Mouse (Mus musculus) stomach, embryonic 16.5 days (tissue): ENCODE data around the gene Tradd. TPM values are rescaled to one million over a fixed set of nuclear protein-coding genes. Genes with fewer than 3 reads are reported as not detected.
"Not testable (repeated sequence)": the region's sequence is repeated elsewhere in the genome, so short reads cannot be mapped to it uniquely, and the experiment has no call there.

ENCODE experiments used
- ATAC-seq: fragments of 200-750 bp; cut with Nextera tagmentation; 2 replicates; pipeline ENCODE4 v1.8.0; 2017; ENCODE audit warnings: moderate number of reproducible peaks, moderate TSS enrichment; ENCODE audit not compliant: insufficient read depth, low FRiP score
- H3K27ac ChIP-seq: fragments of 300-500 bp; sonication (generic); 2 replicates; pipeline ENCODE4 v1.5.1; 2014; ENCODE audit warnings: low read length
- H3K27me3 ChIP-seq: fragments of 300-500 bp; sonication (generic); 2 replicates; pipeline ENCODE4 v1.6.1; 2014; ENCODE audit warnings: low read length, control low read depth, mixed read lengths; ENCODE audit not compliant: control insufficient read depth, insufficient read depth
- H3K36me3 ChIP-seq: fragments of 300-500 bp; sonication (generic); 2 replicates; pipeline ENCODE4 v1.6.1; 2014; ENCODE audit warnings: low read length; ENCODE audit not compliant: control insufficient read depth, insufficient read depth
- H3K4me1 ChIP-seq: fragments of 300-500 bp; sonication (generic); 2 replicates; pipeline ENCODE4 v1.6.1; 2014; ENCODE audit warnings: low read length, control low read depth, mixed read lengths; ENCODE audit not compliant: control insufficient read depth, insufficient read depth
- H3K4me2 ChIP-seq: fragments of 300-500 bp; sonication (generic); 2 replicates; pipeline ENCODE4 v1.6.1; 2014; ENCODE audit warnings: low read depth, low read length, mixed read lengths
- H3K4me3 ChIP-seq: fragments of 300-500 bp; sonication (generic); replicated peaks from 2 replicates; pipeline ENCODE4 v1.5.1; 2014; ENCODE audit warnings: mild to moderate bottlenecking, low read length
- H3K9ac ChIP-seq: fragments of 300-500 bp; sonication (generic); 2 replicates; pipeline ENCODE4 v1.6.1; 2014; ENCODE audit warnings: low read length
- H3K9me3 ChIP-seq: fragments of 300-500 bp; sonication (generic); replicated peaks from 2 replicates; pipeline ENCODE4 v1.6.1; 2016; ENCODE audit warnings: low read length, control low read depth; ENCODE audit not compliant: control insufficient read depth
- whole genome bisulfite sequencing: fragments of 180-500 bp; shearing (Covaris S2); extraction: QIAGEN DNeasy Blood & Tissue Kit; methylation state at CpG from one replicate; pipeline ENCODE4 v1.1.7; 2014; 5-methylcytosine and 5-hydroxymethylcytosine counted together
- polyA plus RNA-seq: library from polyadenylated mRNA; unstranded; fragments of >200 nt; fragmentation: Nextera tagmentation; extraction: Ambion mirVana; gene quantifications from 2 replicates; pipeline ENCODE4 v1.2.1, GENCODE M21; 2015

Gene Tradd
- polyA plus RNA-seq, 1 experiment from 2014 or later = 32.9 TPM

GRCm38 (mm10) chr8:105295895-105296573, 31.6 kb upstream of the Tradd start, which contains the start of gene Exoc3l:
Exoc3l (minus strand) TSS chr8:105296101.
- Histone ChIP-seq H3K27ac (peak within 1 kb of the TSS; percentile 50; the same call in 1 of the 2 replicates), H3K4me3 (peak within 1 kb of the TSS; percentile 99), H3K36me3 (peaks cover 5% of the 10 kb centered on the region), H3K4me2 (peak within 1 kb of the TSS; percentile 85), H3K27me3 (no peaks in the 10 kb centered on the region), H3K9ac (peak within 1 kb of the TSS; percentile 97; the same call in 1 of the 2 replicates), H3K9me3 (no peaks in the 10 kb centered on the region), H3K4me1 (peaks cover 16% of the 10 kb centered on the region)
- 56% methylated on average over 11 of the region's 11 CpGs for WGBS
- no peak for ATAC-seq

GRCm38 (mm10) chr8:105295256-105295655, 30.8 kb upstream of the Tradd start:
- Histone ChIP-seq H3K4me2 (peak overlapping the region; percentile 14; the same call in 1 of the 2 replicates), H3K4me1 (peaks cover 22% of the 10 kb centered on the region), H3K9ac (no peak overlapping the region), H3K27me3 (peaks cover 5% of the 10 kb centered on the region; the same call in 1 of the 2 replicates), H3K9me3 (no peaks in the 10 kb centered on the region), H3K4me3 (peak overlapping the region; percentile 5; the same call in 1 of the 2 replicates), H3K36me3 (no peaks in the 10 kb centered on the region), H3K27ac (no peak overlapping the region)
- 68% methylated on average over 11 of the region's 11 CpGs for WGBS
- ATAC-seq = no peak

DNA sequence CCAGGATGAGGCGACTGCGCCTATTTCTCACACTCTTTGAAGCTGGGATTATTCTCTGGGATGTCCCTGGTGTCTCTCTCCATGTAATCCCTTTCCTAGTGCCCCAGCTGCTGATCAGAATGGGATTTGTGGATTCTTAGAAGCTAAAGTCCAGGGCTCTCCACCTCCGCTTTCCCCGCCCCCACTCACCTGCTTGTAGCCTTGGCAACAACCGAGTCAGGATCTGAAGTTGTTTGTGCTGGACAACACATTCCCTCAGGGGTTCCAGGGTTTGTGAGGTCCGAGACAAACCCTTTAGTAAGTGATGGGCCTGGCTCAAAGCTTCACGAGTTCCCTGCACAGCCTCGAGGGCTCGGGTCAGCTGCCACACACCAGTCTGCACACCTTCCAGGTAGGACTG, 30.4 kb upstream of the Tradd start:
- Histone ChIP-seq H3K27me3 (peaks cover 6% of the 10 kb centered on the region; the same call in 1 of the 2 replicates), H3K4me3 (no peak overlapping the region), H3K27ac (no peak overlapping the region), H3K9me3 (no peaks in the 10 kb centered on the region), H3K4me2 (no peak overlapping the region), H3K9ac (no peak overlapping the region; the same call in 1 of the 2 replicates), H3K4me1 (peaks cover 27% of the 10 kb centered on the region), H3K36me3 (no peaks in the 10 kb centered on the region)
- WGBS = 60% methylated on average over 9 of the region's 9 CpGs
- ATAC-seq = no peak

GRCm38 (mm10) chr8:105293405-105293804, 29.0 kb upstream of the Tradd start:
- 65% methylated on average over 19 of the region's 19 CpGs for WGBS
- no peak overlapping the region for H3K4me2 ChIP-seq

DNA sequence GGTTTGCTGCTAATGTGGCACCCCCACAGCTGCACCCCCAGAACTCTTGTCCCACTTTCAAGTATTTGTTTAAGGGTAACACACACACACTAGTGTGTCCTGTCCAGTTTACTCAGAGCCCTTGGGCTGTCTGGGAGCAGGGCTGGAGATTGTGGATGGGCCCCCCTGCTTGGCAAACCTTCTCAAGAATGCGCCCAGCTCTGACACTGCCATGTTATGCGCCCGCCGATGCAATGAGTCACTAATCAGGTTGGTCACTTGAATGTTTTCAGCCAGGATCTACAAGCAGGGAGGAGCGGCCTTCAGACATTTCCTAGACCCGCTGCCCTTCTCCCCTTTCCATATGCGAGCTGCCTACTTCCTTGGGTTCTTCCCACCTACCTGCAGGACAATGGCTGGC, 28.1 kb upstream of the Tradd start:
- peaks cover 27% of the 10 kb centered on the region for H3K4me1 ChIP-seq
- ATAC-seq = no peak
- H3K27ac ChIP-seq = no peak overlapping the region
- no peak overlapping the region for H3K4me2 ChIP-seq
- H3K9ac ChIP-seq = no peak overlapping the region
- 82% methylated on average over 7 of the region's 7 CpGs for WGBS
- no peaks in the 10 kb centered on the region for H3K36me3 ChIP-seq
- no peak overlapping the region for H3K4me3 ChIP-seq
- no peaks in the 10 kb centered on the region for H3K9me3 ChIP-seq
- H3K27me3 ChIP-seq = peaks cover 6% of the 10 kb centered on the region; the same call in 1 of the 2 replicates

More at GRCm38 (mm10) chr8:105293405-105293804, 29.0 kb upstream of the Tradd start:
- Histone ChIP-seq H3K4me3 (no peak overlapping the region), H3K36me3 (no peaks in the 10 kb centered on the region), H3K4me1 (peaks cover 27% of the 10 kb centered on the region), H3K27ac (no peak overlapping the region), H3K9ac (no peak overlapping the region), H3K27me3 (peaks cover 6% of the 10 kb centered on the region; the same call in 1 of the 2 replicates), H3K9me3 (no peaks in the 10 kb centered on the region)
- no peak for ATAC-seq

- H3K4me2 ChIP-seq, H3K9ac ChIP-seq, H3K27me3 ChIP-seq, H3K9me3 ChIP-seq, H3K27ac ChIP-seq, ATAC-seq, H3K4me3 ChIP-seq, H3K36me3 ChIP-seq: not testable (repeated sequence)
- WGBS = 63% methylated on average over 3 of the region's 3 CpGs
- peaks cover 23% of the 10 kb centered on the region for H3K4me1 ChIP-seq
Observed at GRCm38 (mm10) chr8:105291802-105292201, 27.4 kb upstream of the Tradd start.

GRCm38 (mm10) chr8:105291364-105291763, 27.0 kb upstream of the Tradd start:
- peaks cover 21% of the 10 kb centered on the region for H3K4me1 ChIP-seq
- H3K4me2 ChIP-seq, H3K4me3 ChIP-seq, ATAC-seq, H3K36me3 ChIP-seq, H3K9ac ChIP-seq, H3K27ac ChIP-seq, H3K9me3 ChIP-seq, H3K27me3 ChIP-seq: not testable (repeated sequence)
- WGBS = 81% methylated on average over 8 of the region's 8 CpGs

GRCm38 (mm10) chr8:105290554-105291314, 26.3 kb upstream of the Tradd start:
- Histone ChIP-seq H3K4me2 (peak overlapping the region; percentile 93), H3K4me3 (peak overlapping the region; percentile 64; the same call in 1 of the 2 replicates), H3K9me3 (no peaks in the 10 kb centered on the region), H3K27ac (no peak overlapping the region), H3K4me1 (peaks cover 21% of the 10 kb centered on the region), H3K9ac (no peak overlapping the region), H3K27me3 (peaks cover 6% of the 10 kb centered on the region; the same call in 1 of the 2 replicates), H3K36me3 (no peaks in the 10 kb centered on the region)
- WGBS = 6% methylated on average over 31 of the region's 31 CpGs
- ATAC-seq = no peak
